Mouse (Mus musculus) embryo, embryonic 11 days (tissue): ENCODE measurements around the gene Sppl3.
"Not testable (repeated sequence)": the region's sequence is repeated elsewhere in the genome, so short reads cannot be mapped to it uniquely, and the experiment has no call there.

Source experiments
- DNase-seq: peaks from one replicate; pipeline ENCODE4 v3.0.0-alpha.2; 2015

The Sppl3 gene

GRCm38 (mm10) chr5:115043626-115044025, 32.7 kb downstream of the Sppl3 start:
- DNase-seq: no peak

GRCm38 (mm10) chr5:115045146-115045677, 34.3 kb downstream of the Sppl3 start:
- DNase-seq: no peak

GRCm38 (mm10) chr5:115049692-115050091, 38.8 kb downstream of the Sppl3 start:
- DNase-seq: no peak

- DNase-seq: no peak
Observed at GRCm38 (mm10) chr5:115050776-115051175, 39.8 kb downstream of the Sppl3 start.

- DNase-seq: no peak
Observed at GRCm38 (mm10) chr5:115052546-115052945, 41.6 kb downstream of the Sppl3 start.

- no peak for DNase-seq
Observed at GRCm38 (mm10) chr5:115053791-115054396, 43.0 kb downstream of the Sppl3 start.

- no peak for DNase-seq
Observed at GRCm38 (mm10) chr5:115055418-115055817, 44.5 kb downstream of the Sppl3 start.

- DNase-seq: no peak
Observed at GRCm38 (mm10) chr5:115057153-115057552, 46.2 kb downstream of the Sppl3 start.

- DNase-seq: no peak
Observed at GRCm38 (mm10) chr5:115058584-115059297, 47.8 kb downstream of the Sppl3 start.

GRCm38 (mm10) chr5:115060067-115060695, 49.2 kb downstream of the Sppl3 start:
- no peak for DNase-seq

- no peak for DNase-seq
Observed at GRCm38 (mm10) chr5:115060977-115061376, 50.0 kb downstream of the Sppl3 start.

- no peak for DNase-seq
Observed at GRCm38 (mm10) chr5:115062566-115062965, 51.6 kb downstream of the Sppl3 start.

GRCm38 (mm10) chr5:115063391-115063790, 52.5 kb downstream of the Sppl3 start:
- no peak for DNase-seq

- no peak for DNase-seq
Observed at GRCm38 (mm10) chr5:115066245-115066644, 55.3 kb downstream of the Sppl3 start.

GRCm38 (mm10) chr5:115068671-115069421, 57.9 kb downstream of the Sppl3 start:
- DNase-seq: no peak

GRCm38 (mm10) chr5:115069611-115070010, 58.7 kb downstream of the Sppl3 start:
- no peak for DNase-seq

- DNase-seq: no peak
Observed at GRCm38 (mm10) chr5:115070457-115070856, 59.5 kb downstream of the Sppl3 start.

- no peak for DNase-seq
Observed at GRCm38 (mm10) chr5:115071096-115071901, 60.4 kb downstream of the Sppl3 start.

- no peak for DNase-seq
Observed at GRCm38 (mm10) chr5:115072143-115072542, 61.2 kb downstream of the Sppl3 start.

- DNase-seq: not testable (repeated sequence)
Observed at GRCm38 (mm10) chr5:115073306-115073705, 62.4 kb downstream of the Sppl3 start.

- DNase-seq: no peak
Observed at GRCm38 (mm10) chr5:115074749-115075148, 63.8 kb downstream of the Sppl3 start.
